Mouse (Mus musculus) bone marrow macrophage, adult 2 months (primary cell): ENCODE results near the gene Trim46.

Experiments used
- CTCF ChIP-seq: IDR thresholded peaks from 2 replicates; pipeline ENCODE4 v1.5.1; 2012; ENCODE audit warnings: low read depth, mild to moderate bottlenecking, low read length, moderate library complexity
- POLR2A ChIP-seq: IDR thresholded peaks from 2 replicates; pipeline ENCODE4 v1.6.1; 2012; ENCODE audit warnings: mild to moderate bottlenecking, low read depth, low read length, borderline replicate concordance

DNA sequence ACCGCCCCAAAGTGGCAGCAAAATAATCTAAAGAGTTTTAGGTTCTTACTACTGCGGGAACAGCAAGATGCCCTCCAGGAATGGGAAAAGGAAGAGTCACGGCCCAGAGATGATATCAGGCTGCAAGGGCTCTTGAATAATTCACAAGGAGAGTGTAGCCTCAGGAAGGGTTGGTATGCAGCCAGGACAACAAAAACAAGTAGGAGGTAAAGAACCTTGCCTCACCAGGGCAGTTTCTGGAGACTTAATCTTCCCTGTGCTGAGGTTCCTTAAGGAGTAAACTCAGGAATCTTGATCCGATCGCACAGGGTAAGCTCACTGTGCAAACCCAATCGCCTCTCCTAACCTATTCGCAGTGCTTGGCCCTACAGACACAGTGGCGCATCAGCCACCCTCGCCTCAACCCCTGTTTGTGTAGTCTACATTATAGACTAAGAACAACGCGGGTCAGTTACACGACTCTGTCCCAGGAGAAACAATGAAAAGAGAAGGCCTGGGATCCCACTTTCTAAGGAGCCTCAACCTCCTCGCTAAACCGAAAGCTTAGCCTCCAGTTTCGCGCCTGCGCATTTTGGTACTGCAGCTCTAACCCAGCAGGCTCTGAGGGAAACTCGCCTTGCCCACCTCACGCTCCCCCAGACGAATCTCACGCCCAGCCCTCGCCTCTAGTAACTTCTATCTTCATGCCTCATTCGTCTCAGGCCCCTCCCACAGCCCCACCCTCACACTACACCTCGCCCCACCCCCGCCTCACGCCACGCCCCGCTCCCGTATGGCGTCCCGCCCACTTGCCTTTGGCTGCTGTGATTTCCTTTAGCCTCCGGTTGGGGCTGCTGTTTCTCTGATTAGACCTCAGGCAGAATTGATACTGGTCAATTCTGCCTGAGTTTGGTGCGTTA, 49.9 kb downstream of the Trim46 start:
- TF ChIP-seq CTCF: no peak
- 0 out of 2 replicates have a peak, but pooled peaks have one; percentile 72 for TF ChIP-seq POLR2A
